Mouse (Mus musculus): ENCODE data around the gene Mvb12a. TPM values are rescaled to one million over a fixed set of nuclear protein-coding genes. Genes with fewer than 3 reads are reported as not detected.

Gene Mvb12a
- total RNA-seq, 1 experiment from 2014 or later = 63.2 TPM

GRCm38 (mm10) chr8:71593556-71594323 is 51.0 kb downstream of the Mvb12a start:
- peak; percentile 60 for DNase-seq

GRCm38 (mm10) chr8:71594324-71594722 is 51.6 kb downstream of the Mvb12a start:
- DNase-seq = no peak

GRCm38 (mm10) chr8:71595862-71596261 is 53.1 kb downstream of the Mvb12a start:
- DNase-seq = peak; percentile 96

- no peak for DNase-seq
Measured at GRCm38 (mm10) chr8:71596384-71596783, 53.7 kb downstream of the Mvb12a start.

- DNase-seq = no peak
Measured at GRCm38 (mm10) chr8:71596798-71597197, 54.1 kb downstream of the Mvb12a start.

- DNase-seq = no peak
Measured at GRCm38 (mm10) chr8:71597451-71597850, 54.7 kb downstream of the Mvb12a start, which contains the start of gene Fam129c. Gene Fam129c, plus strand, starts transcription at chr8:71597648.

Other genes starting within 250 kb of the Mvb12a start
- 165 and 179 TPM in 2 replicates for gene Use1, start 176.1 kb upstream of the Mvb12a start, total RNA-seq (2021)
- 17.4 and 17.9 TPM in 2 replicates for gene Ocel1, start 171.6 kb upstream of the Mvb12a start, total RNA-seq (2021)
- 61.1 and 65.7 TPM in 2 replicates for gene Nr2f6, start 161.0 kb upstream of the Mvb12a start, total RNA-seq (2021)
- gene Ushbp1, start 147.1 kb upstream of the Mvb12a start, total RNA-seq (2021) = 30.9 and 37.6 TPM in 2 replicates
- gene Babam1, start 146.1 kb upstream of the Mvb12a start, total RNA-seq (2021) = 85.5 and 88.4 TPM in 2 replicates
- 5.8 and 6.9 TPM in 2 replicates for gene Ankle1, start 136.9 kb upstream of the Mvb12a start, total RNA-seq (2021)
- 43.3 and 44.7 TPM in 2 replicates for gene Abhd8, start 79.3 kb upstream of the Mvb12a start, total RNA-seq (2021)
- 145 and 164 TPM in 2 replicates for gene Mrpl34, start 78.0 kb upstream of the Mvb12a start, total RNA-seq (2021)
- 54.4 and 57.8 TPM in 2 replicates for gene Dda1, start 73.7 kb upstream of the Mvb12a start, total RNA-seq (2021)
- 14.8 and 17.2 TPM in 2 replicates for gene Ano8, start 57.0 kb upstream of the Mvb12a start, total RNA-seq (2021)
- 20.0 and 21.5 TPM in 2 replicates for gene Gtpbp3, start 54.8 kb upstream of the Mvb12a start, total RNA-seq (2021)
- gene Plvap, start 31.2 kb upstream of the Mvb12a start, total RNA-seq (2021) = 116 and 123 TPM in 2 replicates
- gene Ccdc194, start 17.2 kb upstream of the Mvb12a start, total RNA-seq (2021) = not detected in 2 replicates
- gene Bst2, start 5.5 kb upstream of the Mvb12a start, total RNA-seq (2021) = 45.6 and 47.9 TPM in 2 replicates
- gene Tmem221, start 15.9 kb downstream of the Mvb12a start, total RNA-seq (2021) = 1.8 and 4.2 TPM in 2 replicates
- gene Nxnl1, start 23.7 kb downstream of the Mvb12a start, total RNA-seq (2021) = 0.53 and 1.0 TPM in 2 replicates
- gene Slc27a1, start 26.0 kb downstream of the Mvb12a start, total RNA-seq (2021) = 91.6 and 93.6 TPM in 2 replicates
- gene Pgls, start 49.3 kb downstream of the Mvb12a start, total RNA-seq (2021) = 212 and 250 TPM in 2 replicates
- gene Fam129c, start 54.7 kb downstream of the Mvb12a start, total RNA-seq (2021) = 2.6 and 6.2 TPM in 2 replicates
- gene Colgalt1, start 68.1 kb downstream of the Mvb12a start, total RNA-seq (2021) = 60.0 and 62.0 TPM in 2 replicates
- gene Unc13a, start 128.8 kb downstream of the Mvb12a start, total RNA-seq (2021) = 7.2 and 7.7 TPM in 2 replicates
- gene Jak3, start 133.4 kb downstream of the Mvb12a start, total RNA-seq (2021) = 17.4 and 21.4 TPM in 2 replicates
- 8.0 and 9.8 TPM in 2 replicates for gene Insl3, start 146.3 kb downstream of the Mvb12a start, total RNA-seq (2021)
- 5.4 and 7.4 TPM in 2 replicates for gene B3gnt3, start 158.9 kb downstream of the Mvb12a start, total RNA-seq (2021)
- 5.4 and 13.9 TPM in 2 replicates for gene Fcho1, start 182.8 kb downstream of the Mvb12a start, total RNA-seq (2021)